Mouse (Mus musculus) cortical plate, adult 2 months (tissue): ENCODE results near the gene Mrps23.
"Not testable (repeated sequence)": the region's sequence is repeated elsewhere in the genome, so short reads cannot be mapped to it uniquely, and the experiment has no call there.

ENCODE experiments used
- CTCF ChIP-seq: fragments of 200-500 bp; IDR thresholded peaks from 2 replicates; pipeline ENCODE4 v1.5.1; 2011; ENCODE audit warnings: mild to moderate bottlenecking, control low read depth, low read length; ENCODE audit not compliant: insufficient read depth; ENCODE audit errors: extremely low read depth
- POLR2A ChIP-seq: fragments of 200-500 bp; IDR thresholded peaks from 2 replicates; pipeline ENCODE4 v1.6.1; 2011; ENCODE audit warnings: mild to moderate bottlenecking, low read length, control low read depth; ENCODE audit not compliant: insufficient read depth; ENCODE audit errors: extremely low read depth

DNA sequence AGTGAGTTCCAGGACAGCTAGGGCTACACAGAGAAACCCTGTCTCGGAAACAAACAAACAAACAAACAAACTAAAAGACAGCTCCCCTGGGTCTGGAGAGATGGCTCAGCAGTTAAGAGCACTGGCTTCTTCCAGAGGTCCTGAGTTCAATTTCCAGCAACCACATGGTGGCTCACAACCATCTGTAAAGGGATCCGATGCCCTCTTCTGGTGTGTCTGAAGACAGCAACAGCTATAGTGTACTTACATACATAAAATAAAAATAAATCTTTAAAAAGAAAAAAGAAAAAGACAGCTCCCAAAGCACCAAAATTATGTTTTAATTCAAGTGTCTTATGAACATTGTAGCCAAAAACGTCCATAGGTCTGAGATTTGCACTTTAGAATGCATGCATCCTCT lies 8.5 kb upstream of the Mrps23 start:
- not testable (repeated sequence) for TF ChIP-seq POLR2A, CTCF
